8 mouse cellular contexts compared by ENCODE assay signal in genomic region chr2:11777091-11778068, GRCm38 (mm10). TPM values are rescaled to one million over a fixed set of nuclear protein-coding genes. Genes with fewer than 3 reads are reported as not detected.
DNase-seq lines count a peak whose midpoint lies in the region; ATAC-seq and TF ChIP-seq lines count a peak whose summit lies in the region.

Gene Fbh1, minus strand, starts transcription at chr2:11777582.
Gene Ankrd16, plus strand, starts transcription at chr2:11777876.

- H3K9me3 ChIP-seq in kidney, embryonic 14.5 days (ENCODE audit: control insufficient read depth, low read length), result no peaks in the 10 kb centered on the region
- no peaks in the 10 kb centered on the region for H3K9me3 ChIP-seq in limb, embryonic 15.5 days

- peak within 1 kb of the TSS; percentile 86 for H3K9ac ChIP-seq in kidney, embryonic 14.5 days (ENCODE audit: low read depth, low read length)
- peak within 1 kb of the TSS; percentile 83 for H3K9ac ChIP-seq in limb, embryonic 15.5 days

- peak within 1 kb of the TSS; percentile 93 for H3K4me2 ChIP-seq in kidney, embryonic 14.5 days (replicated peaks; ENCODE audit: low read depth, low read length)
- H3K4me2 ChIP-seq in limb, embryonic 15.5 days, result peak within 1 kb of the TSS; percentile 84

- peak; percentile 100 for DNase-seq in A20 (ENCODE audit: low read depth, low spot score)
- peak; percentile 98 to 100 for DNase-seq in heart, adult 9 months (ENCODE audit: low spot score in 2 of 2)
- DNase-seq in monocyte, adult 2 months (ENCODE audit: low read depth in 1 of 2, low spot score in 2 of 2), result peak; percentile 100
- peak; percentile 100 for DNase-seq in spleen, postnatal 36 days (ENCODE audit: low spot score in 2 of 2)

- no peak for TF ChIP-seq POLR2A in bone marrow macrophage, adult 2 months (IDR thresholded peaks at IDR 0.05; ENCODE audit: borderline replicate concordance, low read depth, low read length)
- peak; percentile 86 for TF ChIP-seq POLR2A in embryonic fibroblast, embryonic 13.5 days (IDR thresholded peaks at IDR 0.05; ENCODE audit: low read depth, low read length)

- WGBS in kidney, embryonic 14.5 days, result under 1% methylated on average over 73 of the region's 73 CpGs
- under 1% methylated on average over 73 of the region's 73 CpGs for WGBS in limb, embryonic 15.5 days

- no peak for TF ChIP-seq CTCF in bone marrow macrophage, adult 2 months (IDR thresholded peaks at IDR 0.05; ENCODE audit: low read depth, low read length)
- no peak for TF ChIP-seq CTCF in embryonic fibroblast, embryonic 13.5 days (IDR thresholded peaks at IDR 0.05; ENCODE audit: borderline replicate concordance, insufficient read depth, low read length)

- no peaks in the 10 kb centered on the region for H3K27me3 ChIP-seq in kidney, embryonic 14.5 days (ENCODE audit: control insufficient read depth, insufficient read depth, low read length)
- H3K27me3 ChIP-seq in limb, embryonic 15.5 days, result no peaks in the 10 kb centered on the region

- ATAC-seq in kidney, embryonic 14.5 days (ENCODE audit: low FRiP score, low TSS enrichment), result peak; percentile 97
- ATAC-seq in limb, embryonic 15.5 days (ENCODE audit: insufficient number of reproducible peaks, low FRiP score, low TSS enrichment, low read depth), result peak; percentile 97

- H3K27ac ChIP-seq in bone marrow macrophage, adult 2 months (ENCODE audit: insufficient read depth, low read depth, low read length), result peak within 1 kb of the TSS; percentile 77
- peak within 1 kb of the TSS; percentile 82 for H3K27ac ChIP-seq in embryonic fibroblast, embryonic 13.5 days (ENCODE audit: insufficient read depth, low read length)
- peak within 1 kb of the TSS; percentile 96 for H3K27ac ChIP-seq in kidney, embryonic 14.5 days (ENCODE audit: low read depth, low read length)
- H3K27ac ChIP-seq in limb, embryonic 15.5 days, result peak within 1 kb of the TSS; percentile 97

- peak within 1 kb of the TSS; percentile 81 for H3K4me3 ChIP-seq in bone marrow macrophage, adult 2 months (ENCODE audit: insufficient read depth, low read length)
- H3K4me3 ChIP-seq in embryonic fibroblast, embryonic 13.5 days (ENCODE audit: insufficient read depth, low read length), result peak within 1 kb of the TSS; percentile 95
- H3K4me3 ChIP-seq in kidney, embryonic 14.5 days (ENCODE audit: low read length), result peak within 1 kb of the TSS; percentile 67
- H3K4me3 ChIP-seq in limb, embryonic 15.5 days, result peak within 1 kb of the TSS; percentile 90

- peaks cover 22% of the 10 kb centered on the region for H3K36me3 ChIP-seq in kidney, embryonic 14.5 days (ENCODE audit: control insufficient read depth, insufficient read depth, low read length)
- peaks cover 20% of the 10 kb centered on the region for H3K36me3 ChIP-seq in limb, embryonic 15.5 days

- peaks cover 19% of the 10 kb centered on the region for H3K4me1 ChIP-seq in bone marrow macrophage, adult 2 months (ENCODE audit: control insufficient read depth, insufficient read depth, low read length)
- peaks cover 2% of the 10 kb centered on the region; the same call in 1 of the 2 replicates for H3K4me1 ChIP-seq in embryonic fibroblast, embryonic 13.5 days (ENCODE audit: control insufficient read depth, insufficient read depth, low read length)
- peaks cover 18% of the 10 kb centered on the region for H3K4me1 ChIP-seq in kidney, embryonic 14.5 days (ENCODE audit: control insufficient read depth, insufficient read depth, low read length)
- H3K4me1 ChIP-seq in limb, embryonic 15.5 days, result peaks cover 26% of the 10 kb centered on the region

RNA-seq across cellular contexts. Expression of gene Fbh1, which starts in this region (rescaled TPM):
- polyA plus RNA-seq in bone marrow macrophage, adult 2 months (2012; ENCODE audit: insufficient read depth, insufficient read length, missing spikeins), result 86.6 and 96.2 TPM in 2 replicates
- polyA plus RNA-seq in embryonic fibroblast, embryonic 13.5 days (2011; ENCODE audit: insufficient read length, low read depth, missing spikeins), result 106 and 108 TPM in 2 replicates
- polyA plus RNA-seq in kidney, embryonic 14.5 days (2014; fragmentation: Nextera tagmentation; extraction: Ambion mirVana), result 85.1 and 126 TPM in 2 replicates
- 115 and 117 TPM in 2 replicates for polyA plus RNA-seq in limb, embryonic 15.5 days (2015; fragmentation: Nextera tagmentation; extraction: Ambion mirVana)

RNA-seq across cellular contexts. Expression of gene Ankrd16, which starts in this region (rescaled TPM):
- 43.0 and 47.9 TPM in 2 replicates for polyA plus RNA-seq in bone marrow macrophage, adult 2 months (2012; ENCODE audit: insufficient read depth, insufficient read length, missing spikeins)
- 30.4 and 39.2 TPM in 2 replicates for polyA plus RNA-seq in embryonic fibroblast, embryonic 13.5 days (2011; ENCODE audit: insufficient read length, low read depth, missing spikeins)
- polyA plus RNA-seq in kidney, embryonic 14.5 days (2014; fragmentation: Nextera tagmentation; extraction: Ambion mirVana), result 32.9 and 34.2 TPM in 2 replicates
- polyA plus RNA-seq in limb, embryonic 15.5 days (2015; fragmentation: Nextera tagmentation; extraction: Ambion mirVana), result 38.0 and 39.1 TPM in 2 replicates

Comparison
In these comparisons a context has a peak if more than half of its experiments do, and no peak if none do; other contexts are left out.
1. Peak in every context shown above with its lines: DNase-seq, ATAC-seq, H3K4me3 ChIP-seq and H3K27ac ChIP-seq.